ENCODE assay signal across 17 mouse cellular contexts in genomic region chr11:32057861-32058260, GRCm38 (mm10). TPM values are rescaled to one million over a fixed set of nuclear protein-coding genes. Genes with fewer than 3 reads are reported as not detected.
DNase-seq lines count a peak whose midpoint lies in the region; ATAC-seq lines count a peak whose summit lies in the region.
"Had no signal": no experiment of that assay in that cellular context is flagged by ENCODE, and none has a peak within 500 bp of the region (broad histone marks: within the 10 kb centered on the region; RNA-seq: fewer than 3 reads in every experiment).

No protein-coding gene starts in this region.

- no peak overlapping the region for H3K4me3 ChIP-seq in neural tube, embryonic 11.5 days (ENCODE audit: low read depth, low read length)
- no peak overlapping the region for H3K4me3 ChIP-seq in hindbrain, embryonic 15.5 days
- no peak overlapping the region for H3K4me3 ChIP-seq in midbrain, embryonic 15.5 days
- H3K4me3 ChIP-seq: heart, embryonic 12.5 days had no signal

- H3K27me3 ChIP-seq in neural tube, embryonic 11.5 days (ENCODE audit: control insufficient read depth, insufficient read depth, low read length) = no peaks in the 10 kb centered on the region
- H3K27me3 ChIP-seq in hindbrain, embryonic 15.5 days = no peaks in the 10 kb centered on the region
- H3K27me3 ChIP-seq in midbrain, embryonic 15.5 days (replicated peaks) = no peaks in the 10 kb centered on the region

- H3K9ac ChIP-seq in neural tube, embryonic 11.5 days (ENCODE audit: low read length) = no peak overlapping the region
- H3K9ac ChIP-seq in hindbrain, embryonic 15.5 days = no peak overlapping the region
- no peak overlapping the region for H3K9ac ChIP-seq in midbrain, embryonic 15.5 days
- H3K9ac ChIP-seq: heart, embryonic 12.5 days; liver, embryonic 14.5 days had no signal

- no peak overlapping the region for H3K4me2 ChIP-seq in neural tube, embryonic 11.5 days (ENCODE audit: low read depth)
- no peak overlapping the region for H3K4me2 ChIP-seq in hindbrain, embryonic 15.5 days
- no peak overlapping the region for H3K4me2 ChIP-seq in midbrain, embryonic 15.5 days
- H3K4me2 ChIP-seq: heart, embryonic 12.5 days had no signal

- WGBS in neural tube, embryonic 11.5 days = 69% methylated on average over 13 of the region's 13 CpGs
- 21% methylated on average over 13 of the region's 13 CpGs for WGBS in hindbrain, embryonic 15.5 days
- 39% methylated on average over 13 of the region's 13 CpGs for WGBS in midbrain, embryonic 15.5 days

- ATAC-seq in neural tube, embryonic 11.5 days (ENCODE audit: insufficient read depth, low FRiP score, low TSS enrichment) = no peak
- ATAC-seq in hindbrain, embryonic 15.5 days (ENCODE audit: low FRiP score, low read depth) = no peak
- ATAC-seq in midbrain, embryonic 15.5 days (replicated peaks) = no peak

- H3K4me1 ChIP-seq in neural tube, embryonic 11.5 days (ENCODE audit: control insufficient read depth, insufficient read depth, low read length) = peaks cover 3% of the 10 kb centered on the region; the same call in 1 of the 2 replicates
- peaks cover 30% of the 10 kb centered on the region for H3K4me1 ChIP-seq in hindbrain, embryonic 15.5 days (replicated peaks)
- H3K4me1 ChIP-seq in midbrain, embryonic 15.5 days = peaks cover 38% of the 10 kb centered on the region

- H3K27ac ChIP-seq in neural tube, embryonic 11.5 days (ENCODE audit: low read depth, low read length) = no peak overlapping the region
- peak overlapping the region; percentile 43 for H3K27ac ChIP-seq in hindbrain, embryonic 15.5 days (replicated peaks)
- peak overlapping the region; percentile 59 for H3K27ac ChIP-seq in midbrain, embryonic 15.5 days
- H3K27ac ChIP-seq: liver, embryonic 14.5 days had no signal

- no peaks in the 10 kb centered on the region for H3K36me3 ChIP-seq in neural tube, embryonic 11.5 days (ENCODE audit: control insufficient read depth, insufficient read depth, low read length)
- peaks cover 35% of the 10 kb centered on the region for H3K36me3 ChIP-seq in hindbrain, embryonic 15.5 days
- H3K36me3 ChIP-seq in midbrain, embryonic 15.5 days (replicated peaks) = peaks cover 18% of the 10 kb centered on the region
- H3K36me3 ChIP-seq: heart, embryonic 12.5 days had no signal

- DNase-seq in neural tube, embryonic 11.5 days (ENCODE audit: low spot score) = peak; percentile 23
- no peak for DNase-seq in neural tube, embryonic 10.5 days (ENCODE audit: extremely low spot score, low spot score)
- DNase-seq in cerebellum, adult 11 months = no peak
- no peak for DNase-seq in urinary bladder, adult 18-20 months (ENCODE audit: low spot score in 2 of 2)
- DNase-seq in kidney, adult 8-10 months = no peak
- no peak for DNase-seq in layer of hippocampus, adult 9-11 months
- DNase-seq: adrenal gland, postnatal 36 days; cerebellum, postnatal 25 days; heart, postnatal 4 days; kidney, adult 18-20 months; kidney, postnatal 36 days; layer of hippocampus, postnatal 36 days; lung, postnatal 14 days had no signal

- no peaks in the 10 kb centered on the region for H3K9me3 ChIP-seq in neural tube, embryonic 11.5 days (ENCODE audit: control insufficient read depth, low read length)
- H3K9me3 ChIP-seq in hindbrain, embryonic 15.5 days = no peaks in the 10 kb centered on the region
- H3K9me3 ChIP-seq in midbrain, embryonic 15.5 days = no peaks in the 10 kb centered on the region

RNA-seq across cellular contexts. Expression of gene Nsg2, which starts 57.6 kb away (rescaled TPM):
- 35.2 and 39.2 TPM in 2 replicates for polyA plus RNA-seq in neural tube, embryonic 11.5 days (2014; fragmentation: Nextera tagmentation; extraction: Ambion mirVana)
- polyA plus RNA-seq in hindbrain, embryonic 15.5 days (2015; fragmentation: Nextera tagmentation; extraction: Ambion mirVana) = 496 and 530 TPM in 2 replicates
- 653 and 655 TPM in 2 replicates for polyA plus RNA-seq in midbrain, embryonic 15.5 days (2015; fragmentation: Nextera tagmentation; extraction: Ambion mirVana)

Comparison
In these comparisons a context has a peak if more than half of its experiments do, and no peak if none do; other contexts are left out.
1. RNA of gene Nsg2, which starts 57.6 kb away (polyA plus RNA-seq): 653 to 655 TPM in midbrain, embryonic 15.5 days and 496 to 530 TPM in hindbrain, embryonic 15.5 days; 35.2 to 39.2 TPM in neural tube, embryonic 11.5 days; every median in the first group is over 10 times any median in the second.